Mouse (Mus musculus): ENCODE measurements at regions not wholly inside any gene's neighbourhood (a gene's known extent, or its start where the extent isn't known, plus 50 kb on each side); places are given as distances from the start of the nearest gene placed in this dataset.

DNA sequence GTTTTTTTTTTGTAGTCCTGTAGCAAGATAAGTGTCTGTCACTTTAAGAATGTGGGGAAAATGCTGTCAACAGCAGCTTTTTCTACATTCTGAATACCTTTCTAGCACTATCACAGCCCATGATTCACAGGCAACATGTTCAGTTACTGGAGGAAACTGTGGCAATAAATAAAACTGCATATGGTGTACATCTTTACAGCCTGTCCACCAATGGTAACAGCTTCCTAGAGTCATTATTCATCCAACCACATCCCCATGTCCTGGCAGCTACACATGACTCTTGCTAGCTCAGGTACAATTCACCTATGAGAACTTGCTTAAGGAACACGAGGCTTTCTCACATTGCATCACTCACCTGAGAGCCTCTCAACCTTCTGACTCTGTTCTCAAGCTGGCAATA, 247.7 kb upstream of the Clec14a start:
- no peak overlapping the region for H3K4me3 ChIP-seq
- no peak overlapping the region for H3K27ac ChIP-seq
- no peak for DNase-seq (ENCODE audit: extremely low spot score in 1 of 2, low spot score in 2 of 2)
- intact Hi-C loops (cut with DNase I), result no loop called here
- TF ChIP-seq CTCF (IDR thresholded peaks at IDR 0.05), result no peak

DNA sequence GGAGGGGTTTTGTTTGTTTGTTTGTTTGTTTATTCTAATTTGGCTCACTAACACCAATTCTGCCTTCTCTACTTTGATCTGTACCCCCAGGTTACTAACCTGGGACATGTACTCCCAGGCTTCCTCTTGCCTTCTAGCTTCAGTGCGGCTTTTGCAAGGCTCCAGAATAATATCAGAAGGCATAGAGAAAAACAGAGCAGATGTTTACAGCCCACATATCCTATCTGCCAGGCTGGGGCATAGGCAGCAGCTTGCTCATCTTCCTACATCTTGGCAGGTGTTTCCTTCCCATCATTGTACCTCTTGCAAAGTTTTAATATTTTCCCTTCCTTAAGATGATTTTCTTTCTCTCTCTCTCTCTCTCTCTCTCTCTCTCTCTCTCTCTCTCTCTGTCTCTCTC, 244.9 kb upstream of the Clec14a start:
- H3K27ac ChIP-seq, result peak overlapping the region; percentile 81
- intact Hi-C loops (cut with DNase I), result loop anchor here (2.0 to 5.0 kb wide), 4 partner anchors 67 to 427 kb away; no protein-coding TSS in a partner anchor
- no peak overlapping the region for H3K4me3 ChIP-seq
- peak; percentile 27 to 44 for DNase-seq (ENCODE audit: extremely low spot score in 1 of 2, low spot score in 2 of 2)
- TF ChIP-seq CTCF (IDR thresholded peaks at IDR 0.05), result no peak

DNA sequence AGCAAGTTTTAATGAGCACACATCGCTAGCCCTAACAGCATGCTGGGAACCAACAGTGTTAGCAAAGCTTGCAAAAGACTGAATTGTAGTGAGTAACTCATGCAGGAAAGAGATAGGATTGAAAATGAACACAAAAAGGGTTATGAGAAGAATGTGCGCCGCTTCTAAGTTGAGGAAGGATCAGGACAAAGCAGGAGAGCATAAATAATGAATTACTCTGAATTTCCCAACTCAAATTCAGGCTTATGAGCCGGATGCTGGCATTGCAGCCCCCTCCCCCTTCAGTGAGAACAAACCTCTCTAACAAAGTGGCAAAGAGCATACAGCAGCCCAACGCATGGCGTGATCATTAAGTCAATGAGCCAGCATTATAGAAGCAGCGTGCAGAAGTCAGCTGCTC, 243.6 kb upstream of the Clec14a start:
- H3K27ac ChIP-seq, result peak overlapping the region; percentile 81
- no peak for DNase-seq (ENCODE audit: extremely low spot score in 1 of 2, low spot score in 2 of 2)
- intact Hi-C loops (cut with DNase I), result loop anchor here (5.0 kb wide), 3 partner anchors 65 to 425 kb away; no protein-coding TSS in a partner anchor
- TF ChIP-seq CTCF (IDR thresholded peaks at IDR 0.05), result no peak
- no peak overlapping the region for H3K4me3 ChIP-seq

DNA sequence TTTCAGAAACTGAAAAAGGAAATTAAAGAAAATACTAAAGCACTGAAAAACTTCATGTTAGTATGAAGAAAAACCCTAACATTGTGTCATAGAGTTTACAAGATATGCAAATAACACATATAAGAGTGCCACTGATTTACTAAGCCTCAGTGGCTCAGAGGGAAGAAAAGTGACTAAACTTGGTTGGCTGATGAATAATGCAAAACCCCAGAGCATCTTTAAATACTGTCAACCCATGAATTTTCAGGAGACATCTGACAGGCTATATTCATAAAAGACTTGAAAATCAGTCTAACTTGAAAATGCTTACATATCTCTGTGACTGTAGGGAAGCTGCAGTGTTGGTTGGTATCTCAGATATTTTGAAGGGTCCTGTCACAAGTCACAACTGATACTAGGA, 235.2 kb upstream of the Clec14a start:
- no peak overlapping the region for H3K4me3 ChIP-seq

DNA sequence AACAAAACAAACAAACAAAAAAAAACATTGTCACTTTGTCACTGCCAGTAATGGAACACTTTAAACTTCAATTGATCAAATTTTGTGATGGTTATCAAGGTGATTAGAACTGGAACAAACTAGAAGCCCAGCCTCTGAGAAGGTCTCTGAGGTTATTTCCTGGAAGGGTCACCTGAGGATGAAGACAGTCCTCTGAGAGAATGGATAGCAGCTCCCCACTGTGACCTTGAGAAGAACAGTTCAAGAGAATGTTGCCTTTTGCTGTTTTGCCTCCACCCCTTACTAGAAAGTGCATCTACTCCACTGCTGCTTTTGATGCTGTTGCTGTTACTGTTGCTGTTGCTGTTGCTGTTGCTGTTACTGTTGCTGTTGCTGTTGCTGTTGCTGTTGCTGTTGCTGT, 205.1 kb upstream of the Clec14a start:
- Histone ChIP-seq H3K27ac (no peak overlapping the region), H3K4me3 (no peak overlapping the region)
- TF ChIP-seq CTCF (IDR thresholded peaks at IDR 0.05), result no peak
- intact Hi-C loops (cut with DNase I), result no loop called here
- DNase-seq (ENCODE audit: extremely low spot score in 1 of 2, low spot score in 2 of 2), result no peak

More for the DNA sequence above, 235.2 kb upstream of the Clec14a start:
- H3K27ac ChIP-seq, result no peak overlapping the region
- no peak for DNase-seq (ENCODE audit: extremely low spot score in 1 of 2, low spot score in 2 of 2)
- no peak for TF ChIP-seq CTCF (IDR thresholded peaks at IDR 0.05)
- intact Hi-C loops (cut with DNase I), result no loop called here

- intact Hi-C loops (cut with DNase I), result no loop called here
- no peak overlapping the region for H3K4me3 ChIP-seq
- no peak overlapping the region for H3K27ac ChIP-seq
- TF ChIP-seq CTCF (IDR thresholded peaks at IDR 0.05), result no peak
- DNase-seq (ENCODE audit: extremely low spot score in 1 of 2, low spot score in 2 of 2), result no peak
Observed at GRCm38 (mm10) chr12:58473511-58473910, 204.4 kb upstream of the Clec14a start.

DNA sequence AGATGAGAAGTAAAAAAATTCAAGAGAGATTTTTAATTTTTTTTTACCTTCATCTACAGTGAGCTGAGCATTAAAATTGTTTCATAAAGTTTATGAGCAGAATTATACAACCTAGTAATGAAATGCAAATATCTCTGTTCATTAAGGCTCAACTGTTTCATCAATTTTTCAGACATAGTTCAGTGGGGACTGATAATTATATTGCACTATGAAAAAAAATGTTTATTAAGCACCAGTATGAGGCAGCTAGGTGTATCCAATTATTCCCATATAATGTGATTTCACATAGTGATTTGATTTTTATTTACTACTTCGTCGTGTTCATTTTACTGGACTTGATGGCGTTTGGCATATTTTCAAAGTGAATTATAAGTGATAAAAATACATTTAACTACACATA, 191.4 kb upstream of the Clec14a start:
- intact Hi-C loops (cut with DNase I), result no loop called here
- Histone ChIP-seq H3K4me3 (no peak overlapping the region), H3K27ac (no peak overlapping the region)
- no peak for DNase-seq (ENCODE audit: extremely low spot score in 1 of 2, low spot score in 2 of 2)
- no peak for TF ChIP-seq CTCF (IDR thresholded peaks at IDR 0.05)

DNA sequence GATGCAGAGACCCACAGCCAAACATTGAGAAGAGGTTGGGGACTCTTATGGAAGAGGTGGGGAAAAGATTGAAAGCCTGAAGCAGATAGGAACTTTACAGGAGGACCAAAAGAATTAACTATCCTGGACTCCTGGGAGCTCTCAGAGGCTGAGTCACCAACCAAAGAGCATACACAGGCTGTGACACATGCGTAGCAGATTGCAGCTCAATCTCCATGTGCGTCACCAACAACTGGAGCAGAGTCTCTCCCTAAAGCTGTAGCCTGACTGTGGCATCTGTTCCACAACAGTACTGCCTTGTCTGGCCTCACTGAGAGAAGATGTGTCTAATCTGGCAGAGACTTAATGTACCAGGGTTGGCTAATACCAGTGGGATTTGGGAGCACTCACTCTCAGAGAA, 185.7 kb upstream of the Clec14a start:
- DNase-seq (ENCODE audit: extremely low spot score in 1 of 2, low spot score in 2 of 2), result no peak
- intact Hi-C loops (cut with DNase I), result no loop called here
- no peak for TF ChIP-seq CTCF (IDR thresholded peaks at IDR 0.05)
- Histone ChIP-seq H3K4me3 (no peak overlapping the region), H3K27ac (no peak overlapping the region)

DNA sequence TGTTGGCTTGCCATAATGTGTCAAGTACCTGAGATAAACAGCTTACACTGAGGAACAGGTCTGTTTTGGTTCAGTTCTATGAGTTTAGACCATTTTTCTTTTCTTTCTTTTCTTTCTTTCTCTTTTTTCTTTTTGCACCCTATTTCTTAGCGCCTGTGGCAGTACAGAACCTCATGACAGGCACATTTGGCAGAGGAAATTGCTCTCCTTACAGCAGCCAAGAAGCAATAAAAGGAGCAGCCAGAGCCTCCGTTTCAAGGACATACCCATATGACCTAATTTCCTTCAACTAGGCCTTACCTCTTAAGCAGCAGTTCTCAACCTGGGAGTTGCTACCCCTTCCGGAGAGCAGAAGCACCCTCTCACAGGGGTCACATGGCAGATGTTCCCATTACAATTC, 173.9 kb upstream of the Clec14a start:
- H3K27ac ChIP-seq, result no peak overlapping the region; the same call in 1 of the 2 replicates
- H3K4me3 ChIP-seq, result no peak overlapping the region
- DNase-seq (ENCODE audit: extremely low spot score in 1 of 2, low spot score in 2 of 2), result no peak
- no peak for TF ChIP-seq CTCF (IDR thresholded peaks at IDR 0.05)
- intact Hi-C loops (cut with DNase I), result loop anchor here (10.0 kb wide), 2 partner anchors 212 to 362 kb away; no protein-coding TSS in a partner anchor

GRCm38 (mm10) chr12:58441962-58442361, 172.9 kb upstream of the Clec14a start:
- no peak for TF ChIP-seq CTCF (IDR thresholded peaks at IDR 0.05)
- no peak for DNase-seq (ENCODE audit: extremely low spot score in 1 of 2, low spot score in 2 of 2)
- H3K4me3 ChIP-seq, result no peak overlapping the region
- H3K27ac ChIP-seq, result no peak overlapping the region
- intact Hi-C loops (cut with DNase I), result loop anchor here (10.0 kb wide), 2 partner anchors 213 to 363 kb away; no protein-coding TSS in a partner anchor

- H3K27ac ChIP-seq, result no peak overlapping the region
- no peak for DNase-seq (ENCODE audit: extremely low spot score in 1 of 2, low spot score in 2 of 2)
- intact Hi-C loops (cut with DNase I), result loop anchor here (10.0 kb wide), 2 partner anchors 214 to 364 kb away; no protein-coding TSS in a partner anchor
- TF ChIP-seq CTCF (IDR thresholded peaks at IDR 0.05), result no peak
- H3K4me3 ChIP-seq, result no peak overlapping the region
Observed at GRCm38 (mm10) chr12:58440666-58441065, 171.6 kb upstream of the Clec14a start.

GRCm38 (mm10) chr12:58437031-58437430, 167.9 kb upstream of the Clec14a start:
- intact Hi-C loops (cut with DNase I), result loop anchor here (10.0 kb wide), 1 partner anchor 612 kb away; no protein-coding TSS in a partner anchor
- peak overlapping the region; percentile 37 for H3K4me3 ChIP-seq
- TF ChIP-seq CTCF (IDR thresholded peaks at IDR 0.05), result no peak
- H3K27ac ChIP-seq, result peak overlapping the region; percentile 42; the same call in 1 of the 2 replicates
- DNase-seq (ENCODE audit: extremely low spot score in 1 of 2, low spot score in 2 of 2), result no peak

GRCm38 (mm10) chr12:58434504-58434903, 165.4 kb upstream of the Clec14a start:
- intact Hi-C loops (cut with DNase I), result loop anchor here (10.0 kb wide), 1 partner anchor 610 kb away; no protein-coding TSS in a partner anchor
- Histone ChIP-seq H3K27ac (no peak overlapping the region), H3K4me3 (no peak overlapping the region)
- no peak for TF ChIP-seq CTCF (IDR thresholded peaks at IDR 0.05)
- no peak for DNase-seq (ENCODE audit: extremely low spot score in 1 of 2, low spot score in 2 of 2)
